Mouse (Mus musculus) lung, adult 2 months (tissue): ENCODE measurements around the gene Cdk5. TPM values are rescaled to one million over a fixed set of nuclear protein-coding genes. Genes with fewer than 3 reads are reported as not detected.

ENCODE experiments used
- DNase-seq: peaks from one replicate; pipeline ENCODE4 v3.0.0; 2022
- H3K4me1 ChIP-seq: fragments of 200-500 bp; 2 replicates; pipeline ENCODE4 v1.6.1; 2011; ENCODE audit warnings: low read length; ENCODE audit not compliant: control insufficient read depth, insufficient read depth
- H3K4me3 ChIP-seq: fragments of 200-500 bp; replicated peaks from 2 replicates; pipeline ENCODE3; 2011; ENCODE audit warnings: low read depth, mild to moderate bottlenecking, control low read depth, low read length; ENCODE audit errors: extremely low read depth
- CTCF ChIP-seq: fragments of 200-500 bp; IDR thresholded peaks from 2 replicates; pipeline ENCODE4 v1.5.1; 2011; ENCODE audit warnings: mild to moderate bottlenecking, low read length, control low read depth; ENCODE audit not compliant: insufficient read depth
- POLR2A ChIP-seq: fragments of 200-500 bp; IDR thresholded peaks from 2 replicates; pipeline ENCODE4 v1.6.1; 2011; ENCODE audit warnings: low read depth, mild to moderate bottlenecking, control low read depth, low read length, borderline replicate concordance; ENCODE audit errors: extremely low read depth
- WGBS: fragments of 180-500 bp; shearing (Covaris S2); methylation state at CpG from one replicate; pipeline ENCODE4 v1.1.7; 2018; 5-methylcytosine and 5-hydroxymethylcytosine counted together
- polyA plus RNA-seq: library from polyadenylated mRNA; depleted of rRNA; stranded (reverse); fragments of >200 nt; gene quantifications from 2 replicates; pipeline ENCODE4 v1.2.3, GENCODE M21; 2012

Cdk5 gene
- polyA plus RNA-seq, 1 experiment: 71.4 TPM

DNA sequence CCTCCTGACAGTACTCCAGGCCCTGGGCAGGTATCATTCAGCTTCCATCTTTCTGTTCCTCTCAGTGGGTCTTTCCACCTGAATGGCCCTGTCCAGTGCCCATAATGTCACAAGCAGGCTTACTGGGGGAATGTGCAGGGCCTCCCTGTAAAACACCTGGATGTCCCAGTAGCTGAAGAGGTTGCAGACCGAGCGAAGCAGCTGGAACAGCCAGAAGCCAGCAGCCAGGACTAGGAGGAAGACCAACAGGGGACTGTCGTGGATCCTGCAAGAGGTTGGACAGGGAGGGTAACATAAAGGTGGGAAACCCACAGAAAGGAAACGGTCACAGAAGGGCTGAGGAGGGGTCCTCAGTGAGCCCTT, 33.7 kb downstream of the Cdk5 start:
- WGBS: 84% methylated on average over 4 of the region's 4 CpGs
- Histone ChIP-seq H3K4me3 (no peak overlapping the region), H3K4me1 (peaks cover 14% of the 10 kb centered on the region)
- TF ChIP-seq POLR2A (no peak), CTCF (no peak)
- no peak for DNase-seq

DNA sequence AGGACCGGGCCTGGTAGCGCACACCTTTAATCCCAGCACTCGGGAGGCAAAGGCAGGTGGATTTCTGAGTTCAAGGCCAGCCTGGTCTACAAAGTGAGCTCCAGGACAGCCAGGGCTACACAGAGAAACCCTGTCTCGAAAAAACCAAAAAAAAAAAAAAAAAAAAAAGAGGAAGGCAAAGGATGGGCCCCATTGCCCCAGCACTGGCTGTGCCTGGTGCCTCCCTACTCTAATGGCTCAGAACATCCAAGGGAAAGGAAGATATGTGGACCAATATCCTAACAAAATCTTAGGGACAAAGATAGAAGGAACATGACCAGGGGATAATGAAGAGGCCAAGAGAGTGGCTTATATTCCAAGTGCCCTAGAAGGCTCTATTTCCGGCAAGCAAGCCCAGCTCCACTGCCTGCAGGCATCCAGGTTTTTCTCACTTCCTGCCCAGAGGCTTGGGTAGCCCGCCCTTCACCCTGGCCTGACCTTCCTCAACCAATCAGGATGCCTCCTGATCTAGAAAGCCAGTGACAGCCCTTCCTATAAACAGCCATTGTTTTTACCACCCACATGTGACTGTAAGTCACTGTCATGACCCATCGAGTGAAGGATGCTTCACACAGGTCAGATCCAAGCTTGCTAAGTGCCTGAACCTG, 34.2 kb downstream of the Cdk5 start:
- TF ChIP-seq CTCF (no peak), POLR2A (no peak)
- Histone ChIP-seq H3K4me3 (no peak overlapping the region), H3K4me1 (peaks cover 17% of the 10 kb centered on the region)
- WGBS: 58% methylated on average over 7 of the region's 7 CpGs
- no peak for DNase-seq

DNA sequence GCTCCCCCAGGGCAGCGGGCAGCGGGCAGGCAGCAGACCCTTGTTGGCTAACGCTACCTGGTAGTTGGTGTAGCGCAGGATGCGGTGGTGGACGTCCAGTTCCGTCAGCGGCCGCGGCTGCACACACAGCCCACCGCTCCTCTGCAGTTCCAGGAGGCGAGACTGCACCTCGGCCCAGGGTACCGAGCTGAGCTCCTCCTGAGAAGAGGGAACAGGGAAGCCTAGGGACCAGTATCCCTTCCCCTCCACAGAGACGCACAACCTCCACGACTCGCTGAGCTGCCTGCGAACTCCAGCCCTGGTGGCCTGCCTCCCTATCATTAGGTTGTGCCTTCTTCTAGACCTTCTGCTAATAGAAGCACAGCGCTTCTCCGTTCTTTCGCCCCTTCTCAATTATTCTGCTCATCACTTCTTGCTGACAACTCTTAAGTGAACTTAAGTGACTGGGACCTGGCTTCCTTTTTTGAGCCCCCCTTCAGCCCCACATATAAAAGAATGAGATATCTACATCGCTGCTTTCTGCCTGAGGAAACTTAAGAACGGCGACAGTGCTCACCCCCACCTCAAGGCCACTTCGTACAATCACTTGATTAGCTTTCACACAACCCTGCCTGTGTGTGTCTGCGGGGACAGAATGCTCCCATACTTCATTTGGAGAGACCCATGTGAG, 34.9 kb downstream of the Cdk5 start:
- TF ChIP-seq CTCF (no peak), POLR2A (no peak)
- Histone ChIP-seq H3K4me1 (peaks cover 19% of the 10 kb centered on the region), H3K4me3 (peak overlapping the region; percentile 43)
- no peak for DNase-seq
- 31% methylated on average over 26 of the region's 26 CpGs for WGBS

DNA sequence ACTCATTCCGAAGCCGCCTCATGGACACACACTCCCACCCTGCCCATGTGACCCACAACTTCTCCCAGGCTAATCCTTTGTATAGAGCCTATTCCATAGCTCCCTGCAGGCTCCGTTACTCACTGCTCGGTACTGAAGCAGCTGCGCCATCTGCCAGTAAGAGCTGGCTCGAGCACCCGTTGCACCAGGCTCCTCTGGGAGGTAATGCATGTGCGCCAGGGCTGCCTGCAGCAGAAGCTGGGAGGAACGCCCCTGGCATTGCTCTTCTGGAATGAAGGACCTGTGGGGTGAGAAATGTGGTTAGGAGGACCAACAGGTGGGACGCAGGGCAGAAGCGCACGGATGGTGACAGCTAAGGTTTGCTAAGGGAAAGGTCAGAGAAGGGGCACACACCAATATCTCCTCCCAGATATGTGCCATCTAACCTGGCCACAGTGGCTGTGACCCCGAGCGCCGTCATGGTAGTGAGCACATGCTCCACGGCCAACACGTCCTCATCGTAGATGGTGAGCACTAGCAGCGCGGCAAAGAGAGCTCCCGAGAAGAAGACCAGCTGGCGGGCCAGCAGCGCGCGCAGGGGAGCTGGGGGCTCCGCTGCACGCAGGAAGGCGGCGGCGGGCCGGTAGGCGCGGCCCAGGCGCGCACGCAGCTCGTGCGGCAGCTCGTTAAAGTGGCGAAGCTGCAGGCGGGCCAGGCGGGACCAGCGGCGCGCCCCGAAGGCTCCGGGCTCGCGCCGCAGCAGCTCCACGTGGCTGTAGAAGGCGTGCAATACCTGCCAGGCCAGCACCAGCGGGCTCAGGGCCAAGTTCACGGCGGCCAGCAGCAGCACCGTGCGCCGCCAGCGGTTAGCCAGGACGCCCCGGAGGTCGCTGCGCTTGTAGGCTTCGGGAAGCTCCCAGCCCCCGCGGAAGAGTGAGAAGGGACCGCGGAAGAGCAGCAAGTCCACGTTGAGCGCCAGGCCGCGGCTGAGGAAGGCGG, 35.8 kb downstream of the Cdk5 start:
- peak overlapping the region; percentile 43 for H3K4me3 ChIP-seq
- 2% methylated on average over 73 of the region's 73 CpGs for WGBS
- DNase-seq: peak; percentile 58
- peaks cover 23% of the 10 kb centered on the region for H3K4me1 ChIP-seq
- TF ChIP-seq CTCF (no peak), POLR2A (no peak)

DNA sequence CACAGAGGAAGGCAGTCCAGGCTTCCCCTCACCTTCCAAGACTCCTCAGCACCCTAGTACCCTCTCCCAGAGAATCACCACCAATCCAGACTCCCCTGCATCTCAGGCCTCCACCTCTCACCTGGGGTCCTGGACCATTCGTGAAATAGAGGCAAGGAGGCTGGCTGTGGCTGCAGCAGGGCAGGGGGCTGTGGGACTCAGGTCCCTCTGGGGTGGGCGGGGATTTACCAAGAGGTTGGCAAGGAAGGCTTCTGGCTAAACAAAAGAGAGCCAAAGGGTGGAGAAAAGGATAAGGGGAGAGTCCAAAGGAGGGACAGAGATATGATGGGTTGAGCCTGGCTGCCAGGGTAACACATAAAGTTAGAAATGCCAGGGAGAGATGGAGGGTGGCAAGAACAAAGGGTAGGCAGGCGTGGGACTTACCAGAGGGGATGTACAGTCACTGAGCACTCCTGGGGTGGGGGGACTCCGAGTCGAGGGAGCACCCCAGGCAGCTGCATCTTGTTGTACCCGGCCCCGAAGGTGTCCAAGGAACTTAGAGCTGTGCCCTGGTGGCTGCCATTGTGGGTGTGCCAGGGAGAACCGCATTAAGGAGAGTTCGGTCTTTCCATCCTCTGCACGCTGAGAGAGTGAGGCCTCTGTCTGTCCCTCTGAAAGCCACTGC, 37.3 kb downstream of the Cdk5 start:
- WGBS: 86% methylated on average over 10 of the region's 10 CpGs
- DNase-seq: no peak
- H3K4me1 ChIP-seq: peaks cover 23% of the 10 kb centered on the region
- TF ChIP-seq POLR2A (no peak), CTCF (no peak)
- no peak overlapping the region for H3K4me3 ChIP-seq

DNA sequence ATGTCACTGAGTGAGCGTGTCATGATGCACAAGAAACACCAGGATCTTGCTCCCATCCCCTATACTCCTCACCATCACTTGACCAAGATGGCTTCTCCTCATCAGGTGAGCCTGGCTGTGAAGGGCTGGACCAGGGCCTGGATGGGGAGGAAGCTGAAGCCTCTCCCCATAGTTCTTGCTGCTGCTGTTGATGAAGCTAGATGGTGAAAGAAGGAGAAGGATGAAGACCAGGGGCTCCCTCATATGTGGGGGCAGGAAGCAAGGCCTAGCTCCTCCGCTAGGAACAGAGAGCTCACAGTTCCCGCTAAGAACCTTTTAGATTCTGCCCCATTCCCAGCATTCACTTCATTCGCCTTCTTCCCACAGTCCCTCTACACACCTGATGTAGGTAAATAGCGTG, 38.0 kb downstream of the Cdk5 start:
- 95% methylated on average over 5 of the region's 5 CpGs for WGBS
- Histone ChIP-seq H3K4me3 (no peak overlapping the region), H3K4me1 (peaks cover 23% of the 10 kb centered on the region)
- DNase-seq: no peak
- TF ChIP-seq CTCF: no peak
- no peak for TF ChIP-seq POLR2A

DNA sequence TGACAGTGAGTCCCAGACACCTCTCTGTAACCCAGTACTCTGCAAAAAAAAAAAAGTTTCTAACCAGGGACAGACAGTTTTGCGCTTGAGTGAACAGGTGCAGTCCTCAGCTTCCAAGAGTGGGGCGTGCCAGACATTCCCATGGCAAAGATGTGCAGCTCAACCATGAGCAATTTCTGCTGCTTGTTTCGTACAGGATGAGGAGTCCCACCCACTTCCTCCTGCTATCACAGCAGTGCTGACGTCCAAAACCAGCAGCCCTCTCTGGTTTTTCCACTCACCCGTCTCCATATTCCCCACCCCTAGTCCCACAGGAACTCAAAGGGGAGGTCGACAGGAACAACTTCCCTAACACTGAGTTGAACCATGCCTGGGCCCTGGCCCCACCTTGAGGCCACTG, 38.9 kb downstream of the Cdk5 start:
- Histone ChIP-seq H3K4me3 (no peak overlapping the region), H3K4me1 (peaks cover 23% of the 10 kb centered on the region)
- WGBS: 41% methylated on average over 6 of the region's 6 CpGs
- TF ChIP-seq CTCF: no peak
- no peak for TF ChIP-seq POLR2A
- no peak for DNase-seq

DNA sequence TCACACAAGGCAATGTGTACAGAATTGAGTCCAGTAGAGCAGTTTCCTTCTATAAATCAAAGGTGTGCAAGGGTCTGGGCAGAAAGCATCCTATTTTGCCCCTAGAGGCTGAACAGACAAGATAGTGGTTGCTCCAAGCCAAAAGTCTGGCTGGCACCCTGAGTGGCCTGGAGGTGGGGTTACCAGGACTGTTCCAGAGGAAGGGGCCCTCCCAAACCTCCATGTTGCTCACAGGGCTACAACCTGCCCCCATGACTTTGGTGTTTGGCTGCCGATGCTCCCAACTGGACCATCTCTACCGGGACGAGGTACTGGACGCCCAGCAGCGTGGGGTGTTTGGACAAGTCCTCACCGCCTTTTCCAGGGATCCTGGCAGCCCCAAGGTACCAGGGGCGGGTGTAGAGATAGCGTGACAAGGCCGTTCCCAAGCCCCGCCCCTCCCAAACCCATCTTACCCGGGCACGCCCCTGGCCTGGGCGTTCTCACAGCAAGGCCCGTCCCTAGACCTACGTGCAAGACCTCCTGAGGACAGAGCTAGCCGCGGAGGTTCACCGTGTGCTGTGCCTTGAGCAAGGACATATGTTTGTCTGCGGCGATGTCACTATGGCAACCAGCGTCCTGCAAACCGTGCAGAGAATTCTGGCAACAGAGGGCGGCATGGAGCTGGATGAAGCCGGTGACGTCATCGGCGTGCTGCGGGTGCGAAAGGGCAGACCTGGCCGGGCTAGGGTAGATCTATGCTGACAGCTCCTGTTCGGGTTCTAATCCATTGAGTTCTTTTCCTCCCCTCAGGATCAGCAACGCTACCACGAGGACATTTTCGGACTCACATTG, 40.1 kb downstream of the Cdk5 start:
- peak; percentile 87 for DNase-seq
- WGBS: 6% methylated on average over 34 of the region's 34 CpGs
- Histone ChIP-seq H3K4me1 (peaks cover 21% of the 10 kb centered on the region), H3K4me3 (peak overlapping the region; percentile 80)
- TF ChIP-seq POLR2A (peak; percentile 31; the same call in 1 of the 2 replicates), CTCF (peak; percentile 15; the same call in 1 of the 2 replicates)

DNA sequence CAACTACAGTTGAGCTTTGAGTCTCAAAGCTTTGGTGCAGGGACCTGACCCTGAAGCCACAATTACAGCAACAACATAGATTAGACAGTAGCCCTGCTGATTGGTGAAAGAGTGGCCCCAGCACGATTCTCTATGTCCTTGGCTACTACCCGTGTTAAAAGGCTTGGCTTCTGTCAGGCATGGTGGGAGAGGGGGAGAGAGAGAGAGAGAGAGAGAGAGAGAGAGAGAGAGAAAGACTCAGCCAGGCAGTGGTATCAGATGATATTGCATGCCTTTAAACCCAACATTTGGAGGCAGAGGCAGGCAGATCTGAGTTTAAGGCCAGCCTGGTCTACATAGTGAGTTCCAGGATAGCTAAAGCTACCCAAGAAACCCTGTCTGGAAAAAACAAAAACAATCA, 41.3 kb downstream of the Cdk5 start:
- TF ChIP-seq CTCF (no peak), POLR2A (no peak)
- DNase-seq: no peak
- H3K4me3 ChIP-seq: no peak overlapping the region
- peaks cover 14% of the 10 kb centered on the region for H3K4me1 ChIP-seq
- WGBS: 78% methylated on average over 2 of the region's 2 CpGs
